Mouse (Mus musculus): Measurements from ENCODE around the gene Zfyve9. TPM values are rescaled to one million over a fixed set of nuclear protein-coding genes. Genes with fewer than 3 reads are reported as not detected.

The Zfyve9 gene
- polyA plus RNA-seq, 1 experiment from 2014 or later: 3.6 TPM

DNA sequence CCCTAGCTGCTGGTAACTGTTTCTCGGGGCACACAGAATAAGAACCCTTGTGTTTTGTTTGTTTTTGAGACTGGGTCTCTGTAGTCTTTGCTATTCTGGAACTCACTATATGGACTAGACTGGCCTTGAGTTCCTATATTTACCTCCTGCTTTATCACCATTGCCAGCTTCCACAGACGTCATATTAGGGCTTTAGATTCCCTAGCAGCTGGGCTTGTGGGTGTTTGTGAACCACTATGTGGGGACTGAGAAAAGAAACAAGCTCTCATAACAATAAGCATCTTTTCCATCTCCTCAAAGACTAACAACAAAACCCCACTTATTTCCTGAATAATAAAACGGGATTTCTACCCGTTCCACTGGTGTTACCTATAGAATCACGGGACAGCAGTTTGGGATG is 169.7 kb downstream of the Zfyve9 start:
- no peak overlapping the region for H3K9ac ChIP-seq
- H3K36me3 ChIP-seq: peaks cover 44% of the 10 kb centered on the region
- WGBS: 84% methylated on average over 5 of the region's 5 CpGs
- no peak overlapping the region for H3K27ac ChIP-seq (ENCODE audit: poor library complexity, severe bottlenecking)
- no peaks in the 10 kb centered on the region for H3K4me1 ChIP-seq (replicated peaks)
- H3K9me3 ChIP-seq (replicated peaks): no peaks in the 10 kb centered on the region
- no peak for ATAC-seq (ENCODE audit: insufficient number of reproducible peaks, low FRiP score)
- H3K27me3 ChIP-seq (replicated peaks): no peaks in the 10 kb centered on the region
- no peak overlapping the region for H3K4me2 ChIP-seq
- H3K4me3 ChIP-seq: no peak overlapping the region

DNA sequence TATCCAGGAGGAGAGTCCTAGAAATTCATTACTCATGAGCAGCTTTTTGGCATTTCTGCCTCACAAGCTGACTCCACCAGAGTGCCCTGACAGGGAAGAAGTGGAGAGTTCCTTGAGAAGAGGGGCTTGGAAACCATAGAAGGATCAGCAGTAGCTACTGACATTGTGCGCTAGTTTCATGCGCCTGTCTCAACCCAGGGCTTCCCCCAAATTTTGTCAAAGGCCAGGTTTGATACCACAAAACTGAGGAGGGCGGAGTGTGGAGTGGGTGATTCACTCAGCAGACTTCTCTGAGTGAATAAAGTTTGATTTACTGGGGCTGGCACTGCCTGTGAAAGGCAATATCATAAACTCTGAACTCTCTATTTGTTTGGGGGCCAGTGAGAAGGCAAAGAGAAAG is 171.9 kb downstream of the Zfyve9 start:
- no peak overlapping the region for H3K9ac ChIP-seq
- no peak overlapping the region for H3K4me3 ChIP-seq
- H3K4me1 ChIP-seq (replicated peaks): no peaks in the 10 kb centered on the region
- ATAC-seq (ENCODE audit: insufficient number of reproducible peaks, low FRiP score): no peak
- no peak overlapping the region for H3K4me2 ChIP-seq
- H3K27ac ChIP-seq (ENCODE audit: poor library complexity, severe bottlenecking): no peak overlapping the region
- no peaks in the 10 kb centered on the region for H3K9me3 ChIP-seq (replicated peaks)
- no peaks in the 10 kb centered on the region for H3K27me3 ChIP-seq (replicated peaks)
- 93% methylated on average over 3 of the region's 3 CpGs for WGBS
- peaks cover 59% of the 10 kb centered on the region for H3K36me3 ChIP-seq

- no peak overlapping the region for H3K4me2 ChIP-seq
- H3K27ac ChIP-seq (ENCODE audit: poor library complexity, severe bottlenecking): no peak overlapping the region
- 95% methylated on average over 7 of the region's 7 CpGs for WGBS
- H3K27me3 ChIP-seq (replicated peaks): no peaks in the 10 kb centered on the region
- no peak overlapping the region for H3K9ac ChIP-seq
- no peak overlapping the region for H3K4me3 ChIP-seq
- H3K9me3 ChIP-seq (replicated peaks): no peaks in the 10 kb centered on the region
- H3K4me1 ChIP-seq (replicated peaks): no peaks in the 10 kb centered on the region
- peaks cover 65% of the 10 kb centered on the region for H3K36me3 ChIP-seq
- ATAC-seq (ENCODE audit: insufficient number of reproducible peaks, low FRiP score): no peak
Measured at GRCm38 (mm10) chr4:108601870-108602269, 178.7 kb downstream of the Zfyve9 start.

DNA sequence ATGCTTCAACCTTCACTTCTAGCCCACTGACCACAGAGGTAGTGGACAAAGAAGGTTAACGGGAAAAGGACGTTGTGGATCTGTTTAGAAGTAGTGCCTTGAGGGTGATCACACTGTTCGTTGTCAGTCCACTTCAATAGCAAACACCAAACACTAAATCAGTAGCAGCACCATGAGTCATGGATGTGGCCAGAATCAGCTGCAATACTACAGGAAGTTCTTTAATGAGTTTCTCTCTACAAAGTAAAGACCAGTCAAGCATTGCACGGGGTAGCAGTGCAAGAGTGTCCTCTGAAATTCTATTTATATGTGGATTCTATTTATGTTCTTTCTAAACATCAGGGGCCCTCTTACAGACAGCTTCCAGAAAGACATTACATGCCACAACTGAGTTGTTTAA is 182.3 kb downstream of the Zfyve9 start:
- Histone ChIP-seq H3K4me3 (no peak overlapping the region), H3K4me1 (replicated peaks) (no peaks in the 10 kb centered on the region), H3K9me3 (replicated peaks) (no peaks in the 10 kb centered on the region), H3K9ac (no peak overlapping the region), H3K27ac (ENCODE audit: poor library complexity, severe bottlenecking) (no peak overlapping the region), H3K36me3 (peaks cover 43% of the 10 kb centered on the region), H3K27me3 (replicated peaks) (no peaks in the 10 kb centered on the region), H3K4me2 (no peak overlapping the region)
- WGBS: 76% methylated on average over 4 of the region's 4 CpGs
- no peak for ATAC-seq (ENCODE audit: insufficient number of reproducible peaks, low FRiP score)

GRCm38 (mm10) chr4:108595785-108596184 is 184.8 kb downstream of the Zfyve9 start:
- no peak for ATAC-seq (ENCODE audit: insufficient number of reproducible peaks, low FRiP score)
- H3K4me1 ChIP-seq (replicated peaks): peaks cover 4% of the 10 kb centered on the region; the same call in 1 of the 2 replicates
- WGBS: 87% methylated on average over 1 of the region's 1 CpGs
- peaks cover 29% of the 10 kb centered on the region for H3K36me3 ChIP-seq
- no peak overlapping the region for H3K4me2 ChIP-seq
- no peak overlapping the region for H3K9ac ChIP-seq
- H3K27me3 ChIP-seq (replicated peaks): no peaks in the 10 kb centered on the region
- no peaks in the 10 kb centered on the region for H3K9me3 ChIP-seq (replicated peaks)
- H3K27ac ChIP-seq (ENCODE audit: poor library complexity, severe bottlenecking): no peak overlapping the region
- H3K4me3 ChIP-seq: no peak overlapping the region

DNA sequence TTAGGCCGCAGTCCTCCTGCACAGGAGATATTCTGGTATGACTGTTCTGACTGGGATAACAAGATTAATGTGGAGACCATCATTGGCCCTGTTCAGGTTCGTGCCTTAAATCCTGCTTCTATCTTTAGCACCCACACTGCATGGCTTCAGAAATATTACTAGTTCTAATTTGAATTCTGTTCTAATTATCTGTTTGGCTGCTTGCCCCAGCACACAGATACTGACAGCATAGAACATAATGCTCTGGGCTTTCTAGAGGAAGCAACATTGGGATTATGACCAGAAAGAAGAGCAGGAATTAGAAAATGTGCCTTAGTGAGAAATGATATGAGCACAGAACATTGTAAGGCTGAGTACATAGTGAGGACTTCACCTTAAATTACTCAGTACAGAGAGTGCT is 187.2 kb downstream of the Zfyve9 start:
- Histone ChIP-seq H3K36me3 (peaks cover 21% of the 10 kb centered on the region), H3K27ac (ENCODE audit: poor library complexity, severe bottlenecking) (no peak overlapping the region), H3K4me1 (replicated peaks) (peaks cover 4% of the 10 kb centered on the region; the same call in 1 of the 2 replicates), H3K9ac (no peak overlapping the region), H3K4me3 (no peak overlapping the region), H3K27me3 (replicated peaks) (no peaks in the 10 kb centered on the region), H3K9me3 (replicated peaks) (no peaks in the 10 kb centered on the region), H3K4me2 (no peak overlapping the region)
- 77% methylated on average over 2 of the region's 2 CpGs for WGBS
- ATAC-seq (ENCODE audit: insufficient number of reproducible peaks, low FRiP score): no peak

Other genes with a start within 250 kb of the Zfyve9 start
- 58.3 and 61.2 TPM in 2 replicates for gene Prpf38a, start 201.5 kb downstream of the Zfyve9 start, polyA plus RNA-seq (2016; fragmentation: Nextera tagmentation; extraction: Ambion mirVana)
- gene Orc1, start 201.4 kb downstream of the Zfyve9 start, polyA plus RNA-seq (2016; fragmentation: Nextera tagmentation; extraction: Ambion mirVana): 6.2 and 7.2 TPM in 2 replicates
- 18.9 and 19.3 TPM in 2 replicates for gene Cc2d1b, start 160.9 kb downstream of the Zfyve9 start, polyA plus RNA-seq (2016; fragmentation: Nextera tagmentation; extraction: Ambion mirVana)
- 1.1 and 1.9 TPM in 2 replicates for gene 3110021N24Rik, start 61.1 kb downstream of the Zfyve9 start, polyA plus RNA-seq (2016; fragmentation: Nextera tagmentation; extraction: Ambion mirVana)
- gene Btf3l4, start 52.8 kb upstream of the Zfyve9 start, polyA plus RNA-seq (2016; fragmentation: Nextera tagmentation; extraction: Ambion mirVana): 182 and 186 TPM in 2 replicates
- gene Txndc12, start 53.8 kb upstream of the Zfyve9 start, polyA plus RNA-seq (2016; fragmentation: Nextera tagmentation; extraction: Ambion mirVana): 138 and 141 TPM in 2 replicates
- gene Kti12, start 67.0 kb upstream of the Zfyve9 start, polyA plus RNA-seq (2016; fragmentation: Nextera tagmentation; extraction: Ambion mirVana): 25.9 and 30.8 TPM in 2 replicates
- 1.7 and 2.0 TPM in 2 replicates for gene A730015C16Rik, start 67.8 kb upstream of the Zfyve9 start, polyA plus RNA-seq (2016; fragmentation: Nextera tagmentation; extraction: Ambion mirVana)
- 6.7 and 7.2 TPM in 2 replicates for gene Rab3b, start 98.3 kb upstream of the Zfyve9 start, polyA plus RNA-seq (2016; fragmentation: Nextera tagmentation; extraction: Ambion mirVana)
- gene Nrd1, start 219.9 kb upstream of the Zfyve9 start, polyA plus RNA-seq (2016; fragmentation: Nextera tagmentation; extraction: Ambion mirVana): 67.1 and 70.0 TPM in 2 replicates